Mouse (Mus musculus): ENCODE data around the gene Ctss.

DNA sequence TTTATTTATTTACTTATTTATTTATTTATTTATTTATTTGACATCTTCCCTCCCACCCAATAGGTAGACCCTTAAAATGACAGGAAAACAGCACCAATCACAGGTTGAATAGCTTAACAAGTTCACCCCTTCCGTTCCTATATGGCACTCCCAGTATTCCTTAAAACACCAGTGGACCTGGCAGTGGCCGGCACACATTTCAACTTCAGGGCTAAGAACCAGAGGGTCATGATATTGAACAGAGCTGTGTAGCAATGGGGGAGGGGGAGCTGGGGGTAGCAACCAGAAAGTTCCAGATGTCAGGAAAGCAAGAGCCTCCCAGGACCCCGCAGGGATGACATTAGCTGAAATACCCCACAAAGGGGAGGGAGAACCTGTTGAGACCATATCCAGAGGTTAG lies 6.5 kb upstream of the Ctss start:
- TF ChIP-seq CTCF (IDR thresholded peaks at IDR 0.05; ENCODE audit: control insufficient read depth, insufficient read depth, insufficient replicate concordance, low read depth, low read length) (no peak), POLR2A (IDR thresholded peaks at IDR 0.05; ENCODE audit: control insufficient read depth, low read depth, low read length) (no peak)
